Mouse (Mus musculus) lung, postnatal 4 days (tissue): ENCODE measurements around the gene Gm15107.
"Not testable (repeated sequence)": the region's sequence is repeated elsewhere in the genome, so short reads cannot be mapped to it uniquely, and the experiment has no call there.

ENCODE experiments used
- DNase-seq, 2 experiments: peaks; one replicate each; pipeline ENCODE4 v3.0.0; 2021

Gm15107 gene

DNA sequence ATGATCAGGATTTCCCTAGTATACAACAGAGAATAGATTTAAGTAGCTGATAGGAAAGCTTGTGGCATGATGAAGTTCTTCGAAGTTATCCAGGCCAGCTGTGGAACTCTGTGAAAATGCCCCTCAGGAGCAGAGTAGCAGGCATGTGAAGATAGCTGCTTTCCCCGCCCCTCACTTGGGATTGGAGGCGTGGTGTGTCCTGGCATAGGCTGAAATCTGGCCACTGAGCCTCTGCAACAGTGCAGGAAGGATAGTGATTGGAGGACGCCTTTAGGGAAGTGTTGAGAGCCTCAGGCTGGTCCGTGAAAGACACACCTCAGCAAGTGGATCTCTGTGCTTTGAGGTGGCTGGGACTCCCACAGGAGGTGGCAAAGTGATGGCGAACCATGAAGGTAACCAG, at the start of gene Gm15107:
Gene Gm15107 (plus strand): TSS at position 301 of the 400 bp plus-strand sequence.
- DNase-seq, result not testable (repeated sequence)
